Mouse (Mus musculus) testis, adult 2 months (tissue): ENCODE measurements at regions not wholly inside any gene's neighbourhood (a gene's known extent, or its start where the extent isn't known, plus 50 kb on each side); places are given as distances from the start of the nearest gene placed in this dataset.

Experiments
- CTCF ChIP-seq: fragments of 200-500 bp; IDR thresholded peaks from 2 replicates; pipeline ENCODE4 v1.5.1; 2012; ENCODE audit warnings: low read depth, mild to moderate bottlenecking, inconsistent platforms, low read length, moderate library complexity; ENCODE audit not compliant: control insufficient read depth, insufficient read depth, insufficient replicate concordance
- POLR2A ChIP-seq: fragments of 200-500 bp; IDR thresholded peaks from 2 replicates; pipeline ENCODE4 v1.6.1; 2012; ENCODE audit warnings: low read depth, mild to moderate bottlenecking, inconsistent platforms, low read length, moderate library complexity; ENCODE audit not compliant: control insufficient read depth

DNA sequence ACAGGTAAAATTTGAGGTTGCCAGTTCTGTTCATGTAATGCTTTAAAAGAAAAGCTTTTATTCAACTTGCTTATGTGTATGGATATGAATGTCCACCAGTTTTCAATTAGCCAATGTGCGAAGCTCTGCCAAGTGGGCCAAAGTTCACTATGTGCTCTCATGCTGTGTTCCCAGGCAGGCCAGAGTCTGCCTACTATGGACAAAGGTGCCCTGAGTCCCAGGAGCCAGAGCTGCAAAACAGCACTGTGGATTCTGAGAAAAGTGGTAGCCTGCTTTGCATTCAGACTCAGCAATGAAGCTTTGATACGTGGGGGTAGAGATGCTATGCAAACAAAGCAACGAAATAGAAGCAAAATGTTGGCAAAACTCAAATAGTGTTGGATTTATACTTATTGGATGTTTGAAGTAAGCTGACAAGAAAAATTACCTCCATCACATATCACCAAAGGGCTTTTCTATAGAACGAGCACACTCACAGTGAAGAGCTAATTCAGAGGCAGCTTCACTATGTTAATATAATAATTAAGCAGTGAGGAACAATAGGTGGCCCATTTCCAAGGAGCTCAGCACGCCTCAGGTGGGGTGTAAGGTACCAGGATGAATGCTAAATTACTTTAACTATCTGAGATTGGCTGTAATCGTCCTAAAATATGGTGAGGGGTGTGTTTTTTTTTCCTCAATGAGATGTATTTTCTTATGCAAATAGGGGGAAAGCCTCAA lies 318.2 kb upstream of the Zeb2 start:
- no peak for TF ChIP-seq CTCF
- TF ChIP-seq POLR2A, result no peak
